Mouse (Mus musculus): Measurements from ENCODE around the gene Epp13.
"Not testable (repeated sequence)": the region's sequence is repeated elsewhere in the genome, so short reads cannot be mapped to it uniquely, and the experiment has no call there.

Epp13 gene

DNA sequence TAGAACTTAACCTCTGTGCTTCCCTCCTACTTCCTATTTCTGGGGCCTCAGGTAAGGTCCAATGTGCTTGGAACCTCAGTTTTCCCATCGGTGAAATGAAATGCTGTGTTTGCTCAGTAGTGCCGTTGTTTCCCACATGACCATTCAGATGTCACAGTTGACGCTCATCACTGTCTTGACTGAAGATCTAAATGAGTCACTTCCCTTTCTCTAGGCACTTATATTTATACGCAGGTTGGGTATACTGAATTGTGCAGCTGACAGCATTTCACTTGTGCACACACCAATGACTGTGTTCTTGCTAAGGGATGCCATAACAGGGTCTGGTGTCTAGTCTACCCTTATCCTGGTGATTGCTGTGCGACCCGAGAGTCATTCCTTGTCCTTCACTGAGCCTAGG is 32.9 kb downstream of the Epp13 start:
- no peak for DNase-seq (ENCODE audit: low spot score in 2 of 2)

DNA sequence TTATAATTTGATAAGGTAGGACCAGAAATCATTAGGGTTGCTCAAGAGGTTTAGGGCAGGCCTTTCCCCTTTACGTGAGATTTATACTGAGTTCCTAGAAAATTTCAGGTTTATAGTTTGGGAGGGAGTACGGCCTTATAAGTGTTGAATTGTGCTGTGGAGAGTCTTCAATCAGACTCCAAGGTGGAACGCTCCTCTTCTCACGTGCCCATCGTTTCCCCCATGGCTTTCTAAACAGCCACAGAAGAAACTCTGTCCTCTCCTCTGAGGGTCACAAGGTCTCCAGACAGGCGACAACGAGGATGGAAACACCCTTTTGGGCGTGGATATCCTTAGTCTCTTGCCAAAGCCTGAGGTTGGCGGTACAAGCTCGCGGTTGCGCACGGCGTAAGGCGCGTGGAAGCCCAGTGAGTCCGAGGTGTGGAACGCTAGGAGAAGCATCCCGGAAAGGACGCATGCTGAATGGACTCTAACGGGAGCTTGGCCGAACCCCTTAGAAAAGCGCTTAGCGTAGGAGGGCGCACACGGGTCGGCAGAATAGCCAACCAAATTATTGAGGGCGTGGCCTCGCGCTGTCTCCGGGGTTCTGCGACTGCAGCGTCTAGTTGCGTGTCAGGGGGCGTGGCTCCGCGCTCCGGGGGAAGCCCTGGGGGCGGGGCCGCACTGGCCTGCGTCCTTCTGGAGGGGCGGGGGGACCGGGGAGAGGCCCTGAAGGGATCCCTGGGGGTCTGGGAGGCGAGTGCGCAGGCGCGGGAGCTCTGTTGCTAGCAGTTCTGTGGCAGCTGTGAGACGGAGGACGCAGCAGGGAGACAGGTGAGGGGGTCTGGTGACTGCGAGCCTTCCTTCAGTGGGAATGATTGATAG is 33.6 kb downstream of the Epp13 start, which contains the start of gene Zfp667:
Zfp667 (plus strand) TSS at position 738 of the 864 bp plus-strand sequence.
- DNase-seq (ENCODE audit: low spot score in 2 of 2), result peak; percentile 95 to 97

DNA sequence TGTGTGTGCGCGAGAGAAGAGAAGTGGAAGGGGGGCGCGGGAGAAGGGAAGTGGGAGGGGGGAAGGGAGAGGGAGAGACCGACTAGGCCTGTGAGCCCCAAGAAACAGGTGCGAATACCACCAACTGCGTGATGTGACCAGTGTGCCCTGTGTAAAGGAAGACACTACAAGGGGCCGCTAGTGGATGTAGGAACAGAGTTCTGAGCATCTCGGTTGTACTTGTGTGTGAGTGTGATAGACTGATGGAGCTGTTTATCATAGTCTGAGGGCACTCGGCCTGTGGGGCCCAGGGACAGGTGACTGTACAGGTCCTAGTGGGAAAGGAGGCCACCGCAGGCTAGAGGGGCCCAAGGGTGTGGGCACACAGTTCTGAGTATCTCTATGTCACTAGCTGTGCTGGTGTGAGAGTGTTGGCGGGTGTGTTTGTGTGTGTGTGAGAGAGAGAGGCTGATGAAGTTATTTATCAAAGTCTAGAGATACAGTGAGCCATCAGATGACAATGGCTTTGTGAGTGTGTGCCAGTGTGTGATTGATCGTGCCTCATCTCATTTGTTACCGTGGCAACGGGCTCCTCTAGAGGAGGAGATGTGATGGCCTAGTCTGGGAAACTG is 34.5 kb downstream of the Epp13 start:
- DNase-seq (ENCODE audit: low spot score in 2 of 2), result no peak

DNA sequence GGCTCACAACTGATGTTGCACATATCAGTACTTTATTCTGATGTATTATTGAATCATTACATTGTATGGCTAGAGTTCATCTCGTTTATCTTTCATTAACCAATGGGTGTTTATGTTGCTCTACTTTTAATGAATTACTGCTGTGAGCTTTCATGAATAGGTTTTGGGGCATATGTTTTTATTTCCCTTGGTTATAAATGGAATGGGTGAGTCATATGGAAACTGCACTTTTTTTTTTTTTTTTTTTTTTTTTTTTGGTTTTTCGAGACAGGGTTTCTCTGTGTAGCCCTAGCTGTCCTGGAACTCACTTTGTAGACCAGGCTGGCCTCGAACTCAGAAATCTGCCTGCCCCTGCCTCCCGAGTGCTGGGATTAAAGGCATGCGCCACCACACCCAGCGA is 38.6 kb downstream of the Epp13 start:
- DNase-seq (ENCODE audit: low spot score in 2 of 2), result not testable (repeated sequence)

DNA sequence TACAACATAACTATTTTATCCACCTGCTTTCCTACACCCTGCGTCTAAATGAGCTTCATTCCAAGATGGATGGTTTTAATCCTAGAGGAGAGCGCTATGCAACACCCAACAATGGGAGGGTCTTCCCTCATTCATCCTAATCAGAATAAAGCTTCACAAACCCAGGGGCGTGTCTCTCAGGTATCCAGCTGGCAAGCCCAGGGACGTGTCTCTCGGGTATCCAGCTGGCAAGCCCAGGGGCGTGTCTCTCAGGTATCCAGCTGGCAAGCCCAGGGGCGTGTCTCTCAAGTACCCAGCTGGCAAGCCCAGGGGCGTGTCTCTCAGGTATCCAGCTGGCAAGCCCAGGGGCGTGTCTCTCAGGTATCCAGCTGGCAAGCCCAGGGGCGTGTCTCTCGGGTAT is 48.3 kb downstream of the Epp13 start:
- DNase-seq (ENCODE audit: low spot score in 2 of 2), result not testable (repeated sequence)

DNA sequence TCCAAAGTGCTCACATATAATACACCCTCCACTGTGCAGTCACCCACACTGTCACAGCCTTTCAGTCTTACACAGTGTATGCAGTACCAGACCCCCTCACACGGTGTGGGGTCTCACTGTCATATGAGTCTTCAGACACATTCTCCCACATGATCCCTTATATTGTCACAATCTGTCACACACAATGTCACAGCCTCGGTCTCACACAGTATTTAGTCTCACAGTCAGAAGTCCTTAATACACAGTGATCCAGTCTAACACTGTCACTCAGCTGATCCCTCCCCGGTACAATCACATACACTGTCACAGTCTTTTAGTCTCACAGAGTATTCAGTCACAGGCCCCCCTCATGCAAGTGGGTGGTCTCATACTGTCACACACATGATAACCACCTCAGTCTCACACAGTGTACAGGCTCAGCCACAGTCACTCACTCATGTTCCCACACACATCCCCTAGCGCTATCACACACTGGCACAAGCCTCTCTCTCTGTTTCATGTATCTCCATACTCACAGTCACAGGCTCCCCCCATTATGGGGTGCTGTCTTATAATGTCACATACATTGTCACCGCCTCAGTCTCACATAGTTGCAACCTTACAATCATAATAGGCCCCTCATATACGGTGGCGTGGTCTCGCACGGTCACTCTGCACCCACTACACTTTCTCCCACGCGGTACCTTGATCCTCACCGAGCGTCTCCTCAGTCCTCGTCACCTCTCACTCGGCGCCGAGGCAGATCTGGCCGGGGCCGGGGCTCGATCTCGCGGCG is 78.1 kb downstream of the Epp13 start:
- DNase-seq (ENCODE audit: low spot score in 2 of 2), result no peak

DNA sequence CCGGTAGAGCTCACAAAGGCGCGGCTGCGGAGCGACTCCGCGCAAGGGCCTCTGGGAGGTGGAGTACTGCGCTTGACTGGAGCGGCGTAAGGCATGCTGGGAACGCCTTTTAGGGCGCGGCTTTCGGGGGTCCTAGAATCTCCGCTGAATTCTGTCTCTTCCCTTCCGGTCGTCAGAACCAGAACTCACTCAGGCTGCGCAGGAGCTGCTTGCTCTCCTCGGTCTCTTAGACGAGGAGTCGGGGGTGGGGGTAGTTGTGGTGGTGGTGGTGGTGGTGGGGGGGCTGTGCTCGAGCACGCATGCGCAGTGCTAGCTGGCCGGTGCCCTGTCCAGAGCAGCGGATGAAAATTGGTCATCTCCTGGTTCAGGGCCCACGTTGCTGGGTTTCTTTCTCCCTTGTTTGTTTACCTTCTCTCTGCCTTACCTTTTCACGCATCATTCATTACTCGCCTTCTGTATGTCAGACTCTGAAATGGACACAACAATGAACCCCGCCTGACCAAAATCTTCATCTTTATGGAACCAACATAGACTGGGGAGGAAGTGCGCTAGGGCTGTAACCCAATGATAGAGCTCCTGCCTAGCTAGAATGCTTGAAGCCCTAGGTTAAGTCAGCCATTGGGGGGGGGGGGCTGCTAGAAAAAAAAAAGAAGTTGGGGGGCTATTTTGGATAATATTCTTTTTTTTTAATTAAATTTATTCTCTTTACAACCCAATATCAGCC is 78.9 kb downstream of the Epp13 start, which contains the start of gene Zfp583:
Zfp583 (minus strand) TSS at position 53 of the 724 bp plus-strand sequence.
- DNase-seq (ENCODE audit: low spot score in 2 of 2), result peak; percentile 71 to 84

Data from spleen, postnatal 4 days (tissue).